10 mouse cellular contexts compared by ENCODE assay signal in the genomic region with DNA sequence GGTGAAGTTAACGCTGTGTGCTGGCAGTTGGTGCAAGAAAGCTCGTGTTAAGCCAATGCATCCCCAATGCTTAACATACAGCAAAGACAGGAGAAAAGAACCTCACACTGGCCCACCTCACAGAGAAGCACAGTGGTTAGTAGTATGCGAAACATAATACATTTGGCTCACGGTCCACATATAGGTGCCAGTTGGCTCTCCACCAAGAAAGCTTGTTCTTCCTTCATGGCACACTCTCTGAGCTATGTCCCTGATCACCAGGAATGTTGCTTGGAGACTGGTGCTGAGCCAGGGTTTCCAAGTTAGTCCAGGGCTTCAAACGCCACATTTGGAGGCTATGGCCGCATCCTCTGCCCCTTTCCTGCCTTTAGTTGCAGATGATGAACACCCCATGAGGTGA.
"Had no signal": no experiment of that assay in that cellular context is flagged by ENCODE, and none has a peak within 500 bp of the region (broad histone marks: within the 10 kb centered on the region; RNA-seq: fewer than 3 reads in every experiment).

No protein-coding gene starts in this region.

- H3K9ac ChIP-seq: liver, embryonic 13.5 days; midbrain, embryonic 15.5 days had no signal

- H3K4me2 ChIP-seq: liver, embryonic 13.5 days; midbrain, embryonic 15.5 days had no signal

- H3K4me3 ChIP-seq: left cerebral cortex, adult 2 months; liver, embryonic 13.5 days; midbrain, embryonic 10.5 days; midbrain, embryonic 15.5 days had no signal

- H3K27ac ChIP-seq: kidney, postnatal 0 days; left cerebral cortex, adult 2 months; liver, embryonic 13.5 days; midbrain, embryonic 10.5 days; midbrain, embryonic 15.5 days had no signal

- H3K4me1 ChIP-seq: liver, embryonic 13.5 days; midbrain, embryonic 10.5 days; midbrain, embryonic 15.5 days had no signal

- DNase-seq: layer of hippocampus, postnatal 36 days; liver, embryonic 13.5 days; lung, adult 2 months; lung, postnatal 14 days; thymus, adult 18-20 months; thymus, postnatal 36 days had no signal

- H3K9me3 ChIP-seq: liver, embryonic 13.5 days; midbrain, embryonic 10.5 days; midbrain, embryonic 15.5 days had no signal

- ATAC-seq: midbrain, embryonic 15.5 days had no signal

- H3K36me3 ChIP-seq: midbrain, embryonic 15.5 days had no signal

- H3K27me3 ChIP-seq: liver, embryonic 13.5 days; midbrain, embryonic 15.5 days had no signal
